Mouse (Mus musculus) E14TG2a.4 (cell line): ENCODE data around the gene Dcaf4.

ENCODE experiments used
- CTCF ChIP-seq: conservative IDR thresholded peaks from 2 replicates; pipeline ENCODE4 v1.5.1; 2014; ENCODE audit warnings: low read length
- NANOG ChIP-seq: IDR thresholded peaks from 2 replicates; pipeline ENCODE4 v1.6.1; 2014; ENCODE audit warnings: borderline replicate concordance, low read length, mixed read lengths
- POU5F1 ChIP-seq: IDR thresholded peaks from 2 replicates; pipeline ENCODE4 v1.6.1; 2014; ENCODE audit warnings: low read length, borderline replicate concordance

GRCm38 (mm10) chr12:83580283-83580682 is 60.0 kb downstream of the Dcaf4 start:
- TF ChIP-seq CTCF: no peak
- TF ChIP-seq NANOG: no peak
- TF ChIP-seq POU5F1: no peak
